Mouse (Mus musculus): ENCODE results near the gene Gm11444.

DNA sequence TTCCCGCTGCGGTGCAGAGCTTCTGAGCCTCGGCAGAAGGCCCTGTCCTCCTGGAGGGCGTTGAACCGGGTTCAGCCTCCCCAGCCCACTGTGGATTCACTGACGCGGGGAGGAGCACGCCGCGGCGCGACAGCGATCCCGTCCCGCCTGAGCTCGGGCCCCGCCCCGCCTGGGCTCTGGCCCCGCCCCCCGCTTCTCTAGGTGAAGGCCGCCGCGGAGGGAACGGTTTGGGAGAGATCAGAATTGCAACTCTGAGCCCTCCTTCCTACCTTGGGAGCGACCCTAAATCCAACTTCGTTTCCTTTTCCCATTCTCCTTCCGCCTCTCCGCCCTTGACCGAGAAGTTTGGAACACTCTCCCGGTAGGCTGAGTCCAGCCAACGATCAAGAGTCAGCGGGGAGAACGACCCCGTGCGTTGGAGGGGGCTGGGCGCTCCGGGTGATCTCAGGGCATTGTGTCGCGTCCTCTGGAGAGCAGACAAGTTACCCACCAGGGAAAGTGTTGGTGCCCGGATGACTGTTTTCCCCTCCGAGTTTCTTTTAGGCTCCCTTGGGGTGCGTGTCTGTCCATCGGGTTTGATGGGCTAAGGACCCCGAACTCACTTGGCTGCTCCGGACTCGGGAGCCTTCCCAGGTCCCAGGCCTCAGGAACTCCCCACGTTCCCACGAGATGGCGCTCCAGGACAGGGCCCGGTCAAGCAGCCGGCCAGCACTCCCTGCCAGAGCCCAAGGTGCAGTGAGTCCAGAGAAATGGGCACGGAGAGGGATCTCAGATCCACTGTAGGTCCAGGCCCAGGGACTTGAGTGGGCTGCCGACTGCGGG is 5.8 kb downstream of the Gm11444 start:
- TF ChIP-seq CTCF (IDR thresholded peaks at IDR 0.05; ENCODE audit: insufficient read depth, low read length) (peak; percentile 66), POLR2A (IDR thresholded peaks at IDR 0.05; ENCODE audit: borderline replicate concordance, extremely low read depth, low read depth, low read length) (peak; percentile 88; the same call in 1 of the 2 replicates)

Measured in lung, adult 2 months (tissue).